Mouse (Mus musculus) mesoderm, embryonic 11.5 days (tissue): ENCODE measurements around the gene Sema6d.
A peak's percentile ranks its signal among the peaks of the same experiment; 100 is the strongest.

ENCODE experiments used
- DNase-seq: peaks from one replicate; pipeline ENCODE4 v3.0.0-alpha.2; 2012; ENCODE audit warnings: low read depth, low spot score

Sema6d gene

DNA sequence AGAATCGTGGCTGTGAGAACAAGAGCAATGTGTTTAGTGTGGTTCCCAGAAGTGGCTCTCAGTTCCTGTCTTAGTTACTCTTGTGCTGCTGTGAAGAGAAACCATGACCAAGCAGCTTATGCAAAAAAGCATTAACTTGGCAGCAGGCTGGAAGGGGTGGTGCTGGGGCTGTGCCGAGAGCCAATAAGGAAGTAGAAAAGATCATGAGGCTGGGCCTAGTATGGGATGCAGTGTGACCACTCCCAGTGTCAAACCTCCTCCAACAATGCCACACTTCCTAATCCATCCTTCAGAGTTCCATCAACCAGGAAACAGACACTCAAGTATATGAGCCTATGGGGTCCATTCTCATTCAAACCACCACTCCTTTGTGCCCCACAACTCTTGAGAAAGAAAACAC is 199.6 kb downstream of the Sema6d start:
- DNase-seq, result no peak

DNA sequence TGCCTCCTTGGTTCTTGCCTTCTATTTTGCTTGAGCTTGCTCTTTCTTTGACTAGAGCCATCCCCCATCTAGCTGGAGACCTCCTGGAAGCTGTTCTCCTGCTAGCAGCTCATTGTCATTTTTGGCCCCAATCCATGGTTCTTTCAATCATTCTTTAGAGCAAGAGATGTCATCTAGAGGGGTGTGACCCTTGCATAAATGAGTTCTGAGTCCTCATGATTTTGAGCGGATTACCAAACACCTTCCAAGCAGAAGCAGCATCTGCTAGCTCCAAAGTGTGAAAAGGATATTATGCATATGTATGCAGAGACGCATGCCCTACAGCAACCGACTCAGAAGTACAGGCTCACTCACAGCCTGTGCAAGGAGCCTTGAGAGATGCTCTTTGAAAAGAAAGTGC is 201.4 kb downstream of the Sema6d start:
- no peak for DNase-seq

GRCm38 (mm10) chr2:124293601-124294000 is 203.8 kb downstream of the Sema6d start:
- no peak for DNase-seq

DNA sequence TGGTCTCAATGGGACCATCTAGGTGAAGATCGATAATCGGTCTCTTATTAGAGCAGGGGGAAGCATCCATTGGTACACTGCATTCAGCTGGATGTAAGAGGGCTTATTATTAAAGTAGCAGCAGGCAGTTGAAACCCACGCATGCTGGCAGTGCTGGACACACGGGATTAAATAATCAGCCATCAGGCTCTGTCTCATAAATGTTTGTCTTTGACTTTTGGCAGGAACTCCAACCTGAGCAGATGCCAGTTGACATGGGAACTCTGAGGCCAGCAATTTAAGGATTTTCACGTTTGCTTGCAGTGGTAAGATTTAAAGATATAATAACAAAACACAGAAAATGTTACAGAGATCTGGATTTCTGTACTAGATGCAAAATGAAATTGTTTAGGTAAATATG is 208.6 kb downstream of the Sema6d start:
- DNase-seq, result no peak

- DNase-seq, result peak; percentile 9
Observed at GRCm38 (mm10) chr2:124298872-124299271, 209.1 kb downstream of the Sema6d start.

GRCm38 (mm10) chr2:124308605-124309004 is 218.8 kb downstream of the Sema6d start:
- DNase-seq, result no peak

GRCm38 (mm10) chr2:124309361-124310128 is 219.8 kb downstream of the Sema6d start:
- DNase-seq, result no peak

- DNase-seq, result no peak
Observed at GRCm38 (mm10) chr2:124322528-124323215, 232.9 kb downstream of the Sema6d start.

GRCm38 (mm10) chr2:124324107-124324724 is 234.4 kb downstream of the Sema6d start:
- no peak for DNase-seq

DNA sequence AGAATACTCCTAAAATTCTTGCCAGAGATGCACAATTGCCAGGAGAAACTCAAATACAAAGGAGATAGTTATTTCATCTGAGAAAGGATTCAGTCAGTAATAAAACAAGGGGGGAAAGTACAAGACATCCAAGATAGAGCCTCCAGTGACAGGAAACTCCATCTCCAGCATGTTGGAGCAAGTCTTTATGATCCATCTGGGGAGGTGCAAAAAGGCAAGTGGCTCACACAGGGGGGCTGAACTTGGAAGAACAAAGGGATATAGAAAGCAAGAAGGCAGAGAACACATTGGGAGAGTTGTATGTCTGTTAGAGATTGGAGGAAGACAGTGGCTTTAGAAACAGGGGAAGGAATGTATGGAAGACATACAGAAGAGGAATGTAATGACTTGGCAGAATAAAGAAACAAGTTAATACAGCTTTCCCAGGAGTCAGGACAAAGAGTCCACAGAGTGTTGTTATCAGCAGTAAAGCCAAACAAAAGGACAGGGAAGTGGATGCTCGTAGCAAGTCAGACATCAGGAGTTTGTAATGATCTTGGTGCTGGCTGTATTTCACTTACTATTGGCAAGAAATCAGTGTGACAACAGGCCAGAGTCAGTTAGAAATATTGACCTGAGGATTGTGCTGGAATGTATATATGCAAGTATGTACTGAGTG is 239.8 kb downstream of the Sema6d start:
- peak; percentile 10 for DNase-seq

- DNase-seq, result no peak
Observed at GRCm38 (mm10) chr2:124332890-124333289, 243.1 kb downstream of the Sema6d start.

DNA sequence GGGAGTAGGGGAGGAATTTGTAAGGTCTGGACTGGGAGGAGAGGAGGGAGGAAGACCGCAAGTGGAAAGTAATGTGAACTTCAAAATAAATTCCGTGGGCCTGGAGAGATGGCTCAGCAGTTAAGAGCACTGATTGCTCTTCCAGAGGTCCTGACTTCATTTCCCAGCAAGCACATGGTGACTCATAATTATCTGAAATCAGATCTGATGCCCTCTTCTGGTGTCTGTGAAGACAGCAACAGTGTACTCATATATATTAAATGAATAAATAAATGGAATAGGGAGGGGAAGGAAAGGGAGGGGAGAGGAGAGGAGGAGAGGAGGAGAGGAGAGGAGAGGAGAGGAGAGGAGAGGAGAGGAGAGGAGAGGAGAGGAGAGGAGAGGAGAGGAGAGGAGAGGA is 244.9 kb downstream of the Sema6d start:
- DNase-seq, result peak; percentile 19

DNA sequence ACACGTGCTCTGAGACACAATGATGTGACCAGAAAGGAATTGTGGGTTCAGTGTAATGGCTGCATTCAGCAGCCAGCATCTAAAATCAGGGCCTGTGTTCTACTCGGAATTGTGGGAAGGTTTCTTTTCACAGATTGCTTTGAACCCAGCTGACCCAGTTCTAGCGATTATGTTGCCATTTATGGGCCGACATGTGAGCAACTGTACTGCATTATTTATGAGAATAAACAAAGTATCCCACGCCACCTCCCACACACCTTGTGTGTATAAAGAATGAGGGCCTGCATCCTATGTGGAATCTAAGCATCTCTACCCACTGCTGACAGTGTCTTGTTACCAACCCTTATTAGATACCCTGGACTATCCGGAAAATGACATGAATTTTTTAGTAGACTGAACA is 248.5 kb downstream of the Sema6d start:
- DNase-seq, result no peak

GRCm38 (mm10) chr2:124354191-124354590 is 264.4 kb downstream of the Sema6d start:
- DNase-seq, result no peak

DNA sequence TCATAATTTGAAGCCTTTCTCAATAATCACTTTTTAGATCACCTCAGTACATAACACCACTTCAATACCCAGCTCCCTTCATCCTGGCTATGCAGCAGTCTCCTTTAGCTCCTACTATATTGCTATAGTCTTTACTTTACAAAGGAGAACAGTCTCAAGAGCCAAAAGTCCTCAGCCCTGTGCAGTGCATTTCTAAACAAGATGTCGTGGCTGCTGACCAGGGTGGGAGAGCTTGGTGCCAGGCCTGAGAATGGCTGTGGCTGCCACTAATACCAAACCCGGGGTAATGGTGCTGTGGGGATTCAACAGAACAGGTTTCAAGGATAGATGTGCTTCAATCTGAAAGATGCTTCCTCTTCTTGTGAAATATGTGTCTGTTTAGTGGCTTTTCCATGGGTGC is 264.9 kb downstream of the Sema6d start:
- DNase-seq, result no peak

- no peak for DNase-seq
Observed at GRCm38 (mm10) chr2:124369291-124369690, 279.5 kb downstream of the Sema6d start.

DNA sequence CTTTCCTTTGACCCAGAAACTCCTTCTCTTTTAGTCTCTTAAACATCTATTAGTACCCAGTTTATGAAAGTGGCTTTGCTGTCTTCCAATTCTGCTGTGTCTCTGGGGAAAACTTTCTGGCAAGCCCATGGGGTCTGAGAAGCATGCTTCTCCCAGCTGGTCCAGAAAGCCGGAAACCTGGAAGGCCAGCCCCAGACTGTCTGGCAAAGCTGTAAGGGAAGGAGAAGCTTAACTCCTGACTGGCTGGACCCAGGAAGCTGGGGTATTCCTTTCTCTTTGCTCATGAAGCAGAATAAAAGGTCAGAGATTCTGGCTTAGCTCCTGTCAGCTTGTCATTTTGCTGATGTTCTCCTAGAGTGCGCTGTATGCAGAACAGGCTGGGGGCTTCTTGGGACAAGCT is 280.2 kb downstream of the Sema6d start:
- no peak for DNase-seq

GRCm38 (mm10) chr2:124371363-124371762 is 281.6 kb downstream of the Sema6d start:
- no peak for DNase-seq

- DNase-seq, result no peak
Observed at GRCm38 (mm10) chr2:124385053-124385452, 295.3 kb downstream of the Sema6d start.

- DNase-seq, result no peak
Observed at GRCm38 (mm10) chr2:124385722-124386121, 296.0 kb downstream of the Sema6d start.

GRCm38 (mm10) chr2:124388269-124388668 is 298.5 kb downstream of the Sema6d start:
- DNase-seq, result no peak

DNA sequence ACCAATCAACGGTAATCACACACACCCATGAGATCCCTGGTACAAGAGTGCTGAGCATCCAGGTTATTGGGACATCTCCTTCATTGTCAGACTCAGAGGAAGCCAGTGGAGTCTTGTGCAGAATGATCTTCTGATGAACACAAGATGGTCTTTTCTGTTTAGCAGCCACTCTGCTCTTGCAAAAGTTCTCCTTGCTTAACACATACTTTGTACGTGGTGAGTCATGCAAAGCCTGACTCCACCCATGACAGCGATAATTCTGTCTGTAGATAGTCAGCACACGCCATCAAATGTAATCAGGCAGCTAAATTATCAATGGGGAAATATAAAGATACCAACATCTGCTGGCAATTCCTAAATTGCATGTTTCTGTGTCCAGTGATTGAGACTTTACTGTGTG is 307.0 kb downstream of the Sema6d start:
- DNase-seq, result no peak
